Mouse (Mus musculus) limb, embryonic 11.5 days (tissue): Measurements from ENCODE around the gene Sema5a. TPM values are rescaled to one million over a fixed set of nuclear protein-coding genes. Genes with fewer than 3 reads are reported as not detected.

Experiments
- ATAC-seq: fragments of 200-750 bp; cut with Nextera tagmentation; 2 replicates; pipeline ENCODE4 v1.8.0; 2017; ENCODE audit warnings: low read depth; ENCODE audit not compliant: insufficient number of reproducible peaks, low FRiP score, low TSS enrichment
- DNase-seq: peaks from one replicate; pipeline ENCODE4 v3.0.0-alpha.2; 2015; ENCODE audit warnings: low spot score
- H3K27ac ChIP-seq: fragments of 300-500 bp; sonication (generic); replicated peaks from 2 replicates; pipeline ENCODE4 v1.5.1; 2014; ENCODE audit warnings: low read depth, mild to moderate bottlenecking, low read length
- H3K27me3 ChIP-seq: fragments of 300-500 bp; sonication (generic); 2 replicates; pipeline ENCODE4 v1.6.1; 2014; ENCODE audit warnings: mild to moderate bottlenecking, low read length, mixed read lengths; ENCODE audit not compliant: control insufficient read depth, insufficient read depth
- H3K36me3 ChIP-seq: fragments of 300-500 bp; sonication (generic); 2 replicates; pipeline ENCODE4 v1.6.1; 2014; ENCODE audit warnings: mild to moderate bottlenecking, low read length, moderate library complexity, mixed read lengths; ENCODE audit not compliant: control insufficient read depth, insufficient read depth
- H3K4me1 ChIP-seq: fragments of 300-500 bp; sonication (generic); 2 replicates; pipeline ENCODE4 v1.6.1; 2014; ENCODE audit warnings: low read length, mixed read lengths; ENCODE audit not compliant: control insufficient read depth, insufficient read depth
- H3K4me2 ChIP-seq: fragments of 300-500 bp; sonication (generic); 2 replicates; pipeline ENCODE4 v1.6.1; 2014; ENCODE audit warnings: low read depth, mild to moderate bottlenecking, moderate library complexity; ENCODE audit not compliant: severe bottlenecking
- H3K4me3 ChIP-seq: fragments of 300-500 bp; sonication (generic); 2 replicates; pipeline ENCODE4 v1.5.1; 2014; ENCODE audit warnings: low read depth, low read length
- H3K9ac ChIP-seq: fragments of 300-500 bp; sonication (generic); 2 replicates; pipeline ENCODE4 v1.6.1; 2014; ENCODE audit warnings: mild to moderate bottlenecking, low read length
- H3K9me3 ChIP-seq: fragments of 300-500 bp; sonication (generic); 2 replicates; pipeline ENCODE4 v1.6.1; 2016; ENCODE audit warnings: low read length; ENCODE audit not compliant: control insufficient read depth
- WGBS: fragments of 180-500 bp; shearing (Covaris S2); extraction: QIAGEN DNeasy Blood & Tissue Kit; methylation state at CpG from one replicate; pipeline ENCODE4 v1.1.7; 2014; 5-methylcytosine and 5-hydroxymethylcytosine counted together
- polyA plus RNA-seq: library from polyadenylated mRNA; unstranded; fragments of >200 nt; fragmentation: Nextera tagmentation; extraction: Ambion mirVana; gene quantifications from 2 replicates; pipeline ENCODE4 v1.2.1, GENCODE M21; 2014

Sema5a gene
- polyA plus RNA-seq, 1 experiment from 2014 or later, result 21.4 TPM

DNA sequence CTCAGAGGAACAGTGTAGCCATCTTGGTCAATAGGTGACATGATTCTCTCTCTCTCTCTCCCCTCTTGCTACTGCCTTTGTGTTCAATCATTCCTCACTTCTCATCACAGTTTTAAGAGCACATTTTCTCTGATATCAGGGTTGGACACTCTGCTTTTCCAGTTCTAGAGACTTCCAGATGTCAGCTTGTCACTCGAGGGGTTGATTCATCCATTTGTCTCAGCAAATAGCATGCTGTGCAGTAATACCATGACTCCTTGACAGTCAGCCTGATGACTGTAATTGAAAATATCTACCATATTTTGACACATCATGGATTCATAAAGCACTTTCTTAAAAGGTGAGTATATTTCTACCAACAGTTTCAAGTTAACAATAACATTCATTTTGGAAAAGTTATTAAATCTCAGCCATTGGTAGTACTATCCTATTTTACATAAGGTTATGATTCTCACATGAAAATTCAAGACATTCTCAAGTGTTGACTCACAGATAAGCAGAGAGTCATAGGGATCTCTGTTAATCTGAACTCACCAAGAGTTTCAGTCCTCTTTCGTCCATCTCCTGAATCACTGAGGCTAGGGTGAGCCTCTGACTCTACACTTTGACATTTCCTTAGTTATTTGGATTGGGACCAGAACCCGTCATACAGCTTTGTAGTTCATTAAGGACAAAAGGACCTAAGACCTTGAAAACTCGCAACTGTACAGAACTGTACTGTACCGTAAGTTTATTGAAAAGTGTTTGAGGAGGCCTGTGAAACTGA lies 78.0 kb downstream of the Sema5a start:
- 89% methylated on average over 5 of the region's 5 CpGs for WGBS
- ATAC-seq, result no peak
- H3K4me1 ChIP-seq, result no peaks in the 10 kb centered on the region
- H3K27ac ChIP-seq, result no peak overlapping the region
- H3K9me3 ChIP-seq, result no peaks in the 10 kb centered on the region
- no peak overlapping the region for H3K4me2 ChIP-seq
- no peak for DNase-seq
- no peaks in the 10 kb centered on the region for H3K36me3 ChIP-seq
- H3K27me3 ChIP-seq, result no peaks in the 10 kb centered on the region
- no peak overlapping the region for H3K4me3 ChIP-seq
- H3K9ac ChIP-seq, result no peak overlapping the region

DNA sequence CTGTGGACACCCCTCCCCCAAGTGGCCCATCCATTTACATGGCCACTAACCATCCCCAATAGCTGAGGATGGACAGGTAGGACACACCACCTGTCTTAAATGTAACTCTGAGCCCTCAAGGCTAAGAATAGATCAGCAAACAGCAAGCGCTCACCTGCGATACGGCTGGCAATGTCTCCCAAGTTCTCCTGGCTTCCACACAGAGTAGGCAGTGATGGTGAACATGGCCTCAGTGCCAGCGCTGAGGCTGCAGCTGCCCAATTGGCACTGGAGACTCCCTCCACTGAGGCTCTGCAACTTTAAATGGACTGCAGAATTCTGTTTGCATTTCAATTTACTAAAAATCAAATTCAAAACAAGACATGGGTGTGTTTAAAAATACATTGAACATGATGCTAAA lies 78.6 kb downstream of the Sema5a start:
- WGBS, result 96% methylated on average over 4 of the region's 4 CpGs
- DNase-seq, result no peak
- no peak for ATAC-seq
- Histone ChIP-seq H3K27me3 (no peaks in the 10 kb centered on the region), H3K27ac (no peak overlapping the region), H3K9ac (no peak overlapping the region), H3K9me3 (no peaks in the 10 kb centered on the region), H3K4me1 (no peaks in the 10 kb centered on the region), H3K36me3 (no peaks in the 10 kb centered on the region), H3K4me2 (no peak overlapping the region), H3K4me3 (no peak overlapping the region)

GRCm38 (mm10) chr15:32324105-32324504 lies 79.5 kb downstream of the Sema5a start:
- no peak overlapping the region for H3K27ac ChIP-seq
- DNase-seq (peak; percentile 43), ATAC-seq (no peak)
- WGBS, result 46% methylated on average over 7 of the region's 7 CpGs
- no peaks in the 10 kb centered on the region for H3K9me3 ChIP-seq
- H3K9ac ChIP-seq, result no peak overlapping the region
- H3K4me2 ChIP-seq, result no peak overlapping the region
- no peak overlapping the region for H3K4me3 ChIP-seq
- H3K36me3 ChIP-seq, result no peaks in the 10 kb centered on the region
- H3K27me3 ChIP-seq, result no peaks in the 10 kb centered on the region
- peaks cover 5% of the 10 kb centered on the region for H3K4me1 ChIP-seq

GRCm38 (mm10) chr15:32328370-32329004 lies 83.9 kb downstream of the Sema5a start:
- no peaks in the 10 kb centered on the region for H3K27me3 ChIP-seq
- no peaks in the 10 kb centered on the region for H3K9me3 ChIP-seq
- ATAC-seq, result no peak
- H3K27ac ChIP-seq, result no peak overlapping the region
- no peak overlapping the region for H3K4me3 ChIP-seq
- no peak overlapping the region for H3K4me2 ChIP-seq
- peaks cover 12% of the 10 kb centered on the region for H3K4me1 ChIP-seq
- DNase-seq, result peak; percentile 38
- H3K9ac ChIP-seq, result no peak overlapping the region
- H3K36me3 ChIP-seq, result no peaks in the 10 kb centered on the region
- 25% methylated on average over 4 of the region's 4 CpGs for WGBS

GRCm38 (mm10) chr15:32329670-32330330 lies 85.2 kb downstream of the Sema5a start:
- Histone ChIP-seq H3K9ac (no peak overlapping the region), H3K9me3 (no peaks in the 10 kb centered on the region), H3K36me3 (no peaks in the 10 kb centered on the region), H3K4me2 (no peak overlapping the region), H3K4me1 (peaks cover 12% of the 10 kb centered on the region), H3K27me3 (no peaks in the 10 kb centered on the region), H3K27ac (no peak overlapping the region; the same call in 1 of the 2 replicates), H3K4me3 (no peak overlapping the region)
- DNase-seq, result peak; percentile 23
- 59% methylated on average over 10 of the region's 10 CpGs for WGBS
- no peak for ATAC-seq

DNA sequence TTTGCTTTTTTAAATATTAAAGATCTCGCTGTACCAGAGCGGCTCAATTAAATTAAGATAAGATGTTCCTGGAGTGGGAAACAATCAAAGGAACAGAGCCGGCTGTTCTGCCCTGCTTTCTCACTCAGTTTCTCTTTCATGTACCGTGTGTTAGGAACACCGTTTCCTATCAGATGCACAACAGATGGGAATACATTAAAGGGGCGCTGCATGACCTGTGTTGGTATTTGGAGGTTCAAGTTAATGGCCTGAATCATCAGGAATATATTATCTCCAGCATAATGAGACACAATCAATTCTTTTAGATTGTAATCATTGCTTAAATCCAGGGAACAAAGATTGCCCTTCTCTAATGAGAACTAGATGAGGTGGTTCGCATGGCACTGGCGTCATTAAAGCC lies 85.8 kb downstream of the Sema5a start:
- no peak overlapping the region for H3K27ac ChIP-seq
- WGBS, result 15% methylated on average over 8 of the region's 8 CpGs
- no peaks in the 10 kb centered on the region for H3K36me3 ChIP-seq
- ATAC-seq, result no peak
- DNase-seq, result no peak
- peaks cover 12% of the 10 kb centered on the region for H3K4me1 ChIP-seq
- no peak overlapping the region for H3K9ac ChIP-seq
- no peaks in the 10 kb centered on the region for H3K9me3 ChIP-seq
- no peak overlapping the region for H3K4me2 ChIP-seq
- no peak overlapping the region for H3K4me3 ChIP-seq
- no peaks in the 10 kb centered on the region for H3K27me3 ChIP-seq

DNA sequence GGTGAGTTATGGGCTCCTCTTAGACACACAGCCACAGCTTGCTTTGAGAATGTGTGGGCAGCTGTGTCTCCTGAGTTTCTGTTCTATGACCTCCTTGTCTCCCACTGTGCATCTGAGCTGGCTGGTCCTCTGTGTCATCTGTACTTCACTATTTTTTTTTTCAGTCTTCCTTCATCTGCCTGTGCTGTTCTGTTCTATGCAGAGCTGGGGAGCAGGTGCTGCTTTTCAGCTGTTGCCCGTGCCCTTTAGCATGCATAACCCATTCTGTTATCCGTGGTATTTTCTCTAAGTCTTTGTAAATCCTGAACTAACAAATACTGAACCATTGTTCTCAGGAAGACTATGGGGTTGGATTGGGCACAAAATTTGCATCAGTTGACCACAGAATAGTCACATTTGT lies 86.4 kb downstream of the Sema5a start:
- Histone ChIP-seq H3K9ac (no peak overlapping the region), H3K4me3 (no peak overlapping the region), H3K4me2 (no peak overlapping the region), H3K27ac (0 out of 2 replicates have a peak overlapping the region, but pooled peaks have one; percentile 23), H3K4me1 (peaks cover 12% of the 10 kb centered on the region), H3K36me3 (no peaks in the 10 kb centered on the region), H3K9me3 (no peaks in the 10 kb centered on the region), H3K27me3 (no peaks in the 10 kb centered on the region)
- WGBS, result 74% methylated on average over 2 of the region's 2 CpGs
- no peak for ATAC-seq
- DNase-seq, result no peak

DNA sequence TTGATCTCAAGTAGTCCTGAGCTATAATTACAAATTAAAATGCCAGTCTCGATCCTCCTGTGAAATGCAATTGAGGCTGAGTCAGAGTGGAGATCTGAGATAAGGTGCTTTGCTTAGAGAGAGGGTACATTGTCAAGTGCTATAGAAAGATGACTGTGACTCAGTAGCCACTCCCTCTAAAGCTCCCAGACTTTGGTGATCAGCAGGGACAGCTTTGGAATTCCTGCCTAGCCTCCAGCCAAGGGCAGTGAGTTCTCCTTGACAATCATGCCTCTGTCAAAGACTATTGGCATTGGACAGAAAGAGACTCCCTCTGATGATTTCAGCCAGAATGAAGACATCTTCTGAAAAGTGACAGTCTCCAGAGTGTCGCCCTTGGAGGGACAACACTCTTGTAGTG lies 88.8 kb downstream of the Sema5a start:
- H3K4me3 ChIP-seq, result no peak overlapping the region
- no peaks in the 10 kb centered on the region for H3K9me3 ChIP-seq
- H3K9ac ChIP-seq, result no peak overlapping the region
- H3K27ac ChIP-seq, result no peak overlapping the region
- H3K4me1 ChIP-seq, result peaks cover 13% of the 10 kb centered on the region
- H3K4me2 ChIP-seq, result no peak overlapping the region
- no peaks in the 10 kb centered on the region for H3K27me3 ChIP-seq
- DNase-seq, result no peak
- no peak for ATAC-seq
- WGBS, result 85% methylated on average over 2 of the region's 2 CpGs
- H3K36me3 ChIP-seq, result no peaks in the 10 kb centered on the region
